Mouse (Mus musculus) myocyte (in vitro differentiated cells): Measurements from ENCODE around the gene Rps6ka2. TPM values are rescaled to one million over a fixed set of nuclear protein-coding genes. Genes with fewer than 3 reads are reported as not detected.
A peak's percentile ranks its signal among the peaks of the same experiment; 100 is the strongest.

ENCODE experiments used
- H3K27me3 ChIP-seq: one replicate; pipeline ENCODE4 v1.6.1; 2011; ENCODE audit not compliant: control insufficient read depth, insufficient read depth, insufficient read length
- H3K36me3 ChIP-seq: one replicate; pipeline ENCODE4 v1.6.1; 2011; ENCODE audit not compliant: control insufficient read depth, insufficient read depth
- H3K4me2 ChIP-seq: one replicate; pipeline ENCODE4 v1.6.1; 2011; ENCODE audit warnings: low read depth, control low read depth
- H3K4me3 ChIP-seq: one replicate; pipeline ENCODE4 v1.5.1; 2011; ENCODE audit warnings: mild to moderate bottlenecking, control low read depth, moderate library complexity
- H3K79me2 ChIP-seq: one replicate; pipeline ENCODE4 v1.6.1; 2011; ENCODE audit not compliant: control insufficient read depth, insufficient read depth
- H3ac ChIP-seq: one replicate; pipeline ENCODE4 v1.6.1; 2011; ENCODE audit not compliant: control insufficient read depth, insufficient read length
- CEBPB ChIP-seq: IDR thresholded peaks from 2 replicates; pipeline ENCODE4 v1.6.1; 2011; ENCODE audit warnings: mild to moderate bottlenecking, moderate library complexity; ENCODE audit not compliant: poor library complexity, insufficient read depth, severe bottlenecking
- E2F4 ChIP-seq: IDR thresholded peaks from one replicate; pipeline ENCODE4 v1.6.1; 2011; ENCODE audit warnings: mild to moderate bottlenecking, control low read depth, moderate library complexity; ENCODE audit not compliant: insufficient read depth
- MAX ChIP-seq: IDR thresholded peaks from one replicate; pipeline ENCODE4 v1.6.1; 2011; ENCODE audit warnings: low read depth, mild to moderate bottlenecking, control low read depth
- MYOD1 ChIP-seq, 3 experiments: IDR thresholded peaks; one replicate each; pipeline ENCODE4 v1.6.1; 2011; ENCODE audit warnings: control low read depth in 2 of 3, low read depth in 2 of 3, mild to moderate bottlenecking in 2 of 3, moderate library complexity in 1 of 3; ENCODE audit not compliant: insufficient read length in 2 of 3, control insufficient read depth in 1 of 3
- MYOG ChIP-seq, 3 experiments: IDR thresholded peaks; one replicate each; pipeline ENCODE4 v1.6.1; 2011; ENCODE audit warnings: control low read depth in 2 of 3, low read depth in 2 of 3, mild to moderate bottlenecking in 2 of 3; ENCODE audit not compliant: insufficient read length in 2 of 3, control insufficient read depth in 1 of 3, insufficient read depth in 1 of 3
- POLR2A ChIP-seq: IDR thresholded peaks from one replicate; pipeline ENCODE4 v1.6.1; 2011; ENCODE audit warnings: low read depth, mild to moderate bottlenecking, control low read depth, moderate library complexity; ENCODE audit not compliant: insufficient read length
- POLR2AphosphoS2 ChIP-seq: IDR thresholded peaks from one replicate; pipeline ENCODE4 v1.6.1; 2011; ENCODE audit warnings: low read depth, control low read depth; ENCODE audit not compliant: insufficient read length
- REST ChIP-seq: IDR thresholded peaks from one replicate; pipeline ENCODE4 v1.6.1; 2011; ENCODE audit warnings: mild to moderate bottlenecking, control low read depth, moderate library complexity; ENCODE audit not compliant: insufficient read depth, insufficient read length
- SRF ChIP-seq: IDR thresholded peaks from one replicate; pipeline ENCODE4 v1.6.1; 2011; ENCODE audit warnings: low read depth; ENCODE audit not compliant: control insufficient read depth, insufficient read length
- TCF12 ChIP-seq: IDR thresholded peaks from one replicate; pipeline ENCODE4 v1.6.1; 2011; ENCODE audit warnings: mild to moderate bottlenecking, control low read depth; ENCODE audit not compliant: poor library complexity, insufficient read depth, severe bottlenecking
- TCF3 ChIP-seq: IDR thresholded peaks from one replicate; pipeline ENCODE4 v1.6.1; 2011; ENCODE audit warnings: low read depth, control low read depth; ENCODE audit not compliant: insufficient read length
- USF1 ChIP-seq: IDR thresholded peaks from one replicate; pipeline ENCODE4 v1.6.1; 2011; ENCODE audit warnings: low read depth, mild to moderate bottlenecking, control low read depth, moderate library complexity
- polyA plus RNA-seq: library from polyadenylated mRNA; unstranded; fragments of >200 nt; fragmentation: generic; extraction: Trizol; gene quantifications from one replicate; pipeline ENCODE4 v1.2.1, GENCODE M21; 2012; ENCODE audit warnings: missing spikeins

Rps6ka2 gene
- polyA plus RNA-seq, 1 experiment = 56.9 TPM

- peaks cover 2% of the 10 kb centered on the region for H3K36me3 ChIP-seq
- H3ac ChIP-seq = no peak overlapping the region
- H3K79me2 ChIP-seq = no peaks in the 10 kb centered on the region
- no peak overlapping the region for H3K4me2 ChIP-seq
- TF ChIP-seq E2F4 = no peak
- TF ChIP-seq USF1 = no peak
- TF ChIP-seq CEBPB = no peak
- TF ChIP-seq MYOG (IDR thresholded peaks at IDR 0.05; ENCODE audit: control insufficient read depth in 1 of 3, insufficient read depth in 1 of 3, insufficient read length in 2 of 3, low read depth in 2 of 3) = no peak
- TF ChIP-seq SRF = no peak
- TF ChIP-seq MAX = no peak
- no peak for TF ChIP-seq TCF3
- no peak for TF ChIP-seq MYOD1 (IDR thresholded peaks at IDR 0.05; ENCODE audit: control insufficient read depth in 1 of 3, insufficient read length in 2 of 3, low read depth in 2 of 3)
- no peak for TF ChIP-seq POLR2A
- no peak for TF ChIP-seq TCF12
- no peak for TF ChIP-seq POLR2AphosphoS2
- no peak for TF ChIP-seq REST
- no peak overlapping the region for H3K4me3 ChIP-seq
- no peaks in the 10 kb centered on the region for H3K27me3 ChIP-seq
Observed at GRCm38 (mm10) chr17:7273785-7274184, 103.9 kb downstream of the Rps6ka2 start.

GRCm38 (mm10) chr17:7278702-7279242, 108.9 kb downstream of the Rps6ka2 start:
- Histone ChIP-seq H3K4me2 (no peak overlapping the region), H3K36me3 (peaks cover 32% of the 10 kb centered on the region)
- TF ChIP-seq MYOG (IDR thresholded peaks at IDR 0.05; ENCODE audit: control insufficient read depth in 1 of 3, insufficient read depth in 1 of 3, insufficient read length in 2 of 3, low read depth in 2 of 3) = peak in 2 of 3 experiments; percentile 45 to 66
- peak in 2 of 3 experiments; percentile 30 to 62 for TF ChIP-seq MYOD1 (IDR thresholded peaks at IDR 0.05; ENCODE audit: control insufficient read depth in 1 of 3, insufficient read length in 2 of 3, low read depth in 2 of 3)
- TF ChIP-seq POLR2A = peak; percentile 17
- no peak for TF ChIP-seq REST

GRCm38 (mm10) chr17:7279251-7279650, 109.3 kb downstream of the Rps6ka2 start:
- Histone ChIP-seq H3K36me3 (peaks cover 33% of the 10 kb centered on the region), H3K4me2 (no peak overlapping the region)
- TF ChIP-seq TCF3 (no peak), CEBPB (no peak)

More at GRCm38 (mm10) chr17:7278702-7279242, 108.9 kb downstream of the Rps6ka2 start:
- Histone ChIP-seq H3K27me3 (no peaks in the 10 kb centered on the region), H3ac (no peak overlapping the region), H3K4me3 (no peak overlapping the region), H3K79me2 (no peaks in the 10 kb centered on the region)

GRCm38 (mm10) chr17:7284297-7284910, 114.5 kb downstream of the Rps6ka2 start:
- no peak overlapping the region for H3K4me3 ChIP-seq
- no peak overlapping the region for H3ac ChIP-seq
- H3K27me3 ChIP-seq = no peaks in the 10 kb centered on the region
- TF ChIP-seq E2F4 (no peak), MYOG (IDR thresholded peaks at IDR 0.05; ENCODE audit: control insufficient read depth in 1 of 3, insufficient read depth in 1 of 3, insufficient read length in 2 of 3, low read depth in 2 of 3) (no peak), TCF12 (no peak), CEBPB (no peak), TCF3 (no peak), SRF (no peak), MAX (no peak), REST (no peak), POLR2AphosphoS2 (no peak), POLR2A (no peak), USF1 (no peak), MYOD1 (IDR thresholded peaks at IDR 0.05; ENCODE audit: control insufficient read depth in 1 of 3, insufficient read length in 2 of 3, low read depth in 2 of 3) (no peak)
- H3K36me3 ChIP-seq = peaks cover 44% of the 10 kb centered on the region
- no peak overlapping the region for H3K4me2 ChIP-seq
- no peaks in the 10 kb centered on the region for H3K79me2 ChIP-seq

More at GRCm38 (mm10) chr17:7279251-7279650, 109.3 kb downstream of the Rps6ka2 start:
- Histone ChIP-seq H3K4me3 (no peak overlapping the region), H3ac (no peak overlapping the region), H3K79me2 (no peaks in the 10 kb centered on the region), H3K27me3 (no peaks in the 10 kb centered on the region)

GRCm38 (mm10) chr17:7285292-7285691, 115.4 kb downstream of the Rps6ka2 start:
- H3K27me3 ChIP-seq = no peaks in the 10 kb centered on the region
- peaks cover 50% of the 10 kb centered on the region for H3K36me3 ChIP-seq
- no peak overlapping the region for H3K4me3 ChIP-seq
- H3K4me2 ChIP-seq = no peak overlapping the region
- H3K79me2 ChIP-seq = no peaks in the 10 kb centered on the region
- TF ChIP-seq USF1 = no peak
- TF ChIP-seq MYOG (IDR thresholded peaks at IDR 0.05; ENCODE audit: control insufficient read depth in 1 of 3, insufficient read depth in 1 of 3, insufficient read length in 2 of 3, low read depth in 2 of 3) = no peak
- TF ChIP-seq REST = no peak
- no peak for TF ChIP-seq MAX
- H3ac ChIP-seq = no peak overlapping the region
